Comparison of ENCODE assay signal across 9 mouse cellular contexts in genomic region chr4:58545888-58546432, GRCm38 (mm10). TPM values are rescaled to one million over a fixed set of nuclear protein-coding genes. Genes with fewer than 3 reads are reported as not detected.
A peak's percentile ranks its signal among the peaks of the same experiment; 100 is the strongest.
DNase-seq lines count a peak whose midpoint lies in the region; ATAC-seq and TF ChIP-seq lines count a peak whose summit lies in the region.
"Had no signal": no experiment of that assay in that cellular context is flagged by ENCODE, and none has a peak within 500 bp of the region (broad histone marks: within the 10 kb centered on the region; RNA-seq: fewer than 3 reads in every experiment).

No protein-coding gene starts in this region.

- no peak for ATAC-seq in forebrain, postnatal 0 days
- ATAC-seq in heart, embryonic 16.5 days (replicated peaks; ENCODE audit: extremely low read depth, insufficient read depth, low FRiP score), result peak; percentile 37
- ATAC-seq in liver, embryonic 16.5 days (ENCODE audit: low read depth), result peak; percentile 19; the same call in 1 of the 2 replicates

- 46% methylated on average over 9 of the region's 9 CpGs for WGBS in forebrain, embryonic 10.5 days
- 60% methylated on average over 9 of the region's 9 CpGs for WGBS in forebrain, postnatal 0 days
- 27% methylated on average over 9 of the region's 9 CpGs for WGBS in heart, embryonic 16.5 days
- WGBS in liver, embryonic 16.5 days (ENCODE audit: insufficient replicate concordance), result 44% methylated on average over 9 of the region's 9 CpGs

- H3K36me3 ChIP-seq in forebrain, embryonic 10.5 days (replicated peaks), result peaks cover 63% of the 10 kb centered on the region
- H3K36me3 ChIP-seq in forebrain, postnatal 0 days (ENCODE audit: insufficient read depth), result no peaks in the 10 kb centered on the region
- H3K36me3 ChIP-seq in heart, embryonic 16.5 days (ENCODE audit: control insufficient read depth, insufficient read depth), result no peaks in the 10 kb centered on the region
- no peaks in the 10 kb centered on the region for H3K36me3 ChIP-seq in liver, embryonic 16.5 days (ENCODE audit: control insufficient read depth, insufficient read depth)
- H3K36me3 ChIP-seq: neural tube, embryonic 12.5 days had no signal

- peaks cover 59% of the 10 kb centered on the region for H3K4me1 ChIP-seq in forebrain, embryonic 10.5 days
- H3K4me1 ChIP-seq in forebrain, postnatal 0 days (ENCODE audit: insufficient read depth), result no peaks in the 10 kb centered on the region
- peaks cover 23% of the 10 kb centered on the region for H3K4me1 ChIP-seq in heart, embryonic 16.5 days (ENCODE audit: control insufficient read depth, insufficient read depth, low read length)
- no peaks in the 10 kb centered on the region for H3K4me1 ChIP-seq in liver, embryonic 16.5 days (ENCODE audit: control insufficient read depth, low read depth, low read length)

- no peak overlapping the region for H3K4me3 ChIP-seq in forebrain, embryonic 10.5 days
- no peak overlapping the region for H3K4me3 ChIP-seq in forebrain, postnatal 0 days (ENCODE audit: low read depth, low read length)
- no peak overlapping the region for H3K4me3 ChIP-seq in heart, embryonic 16.5 days (ENCODE audit: low read length)
- no peak overlapping the region for H3K4me3 ChIP-seq in liver, embryonic 16.5 days (ENCODE audit: low read depth, low read length)
- H3K4me3 ChIP-seq: neural tube, embryonic 12.5 days had no signal

- no peak for DNase-seq in forebrain, embryonic 10.5 days (ENCODE audit: extremely low spot score, low spot score)
- DNase-seq in forebrain, postnatal 0 days, result no peak
- DNase-seq in adrenal gland, adult 8-10 months, result peak; percentile 43
- DNase-seq in layer of hippocampus, postnatal 14 days (ENCODE audit: low spot score in 2 of 2), result no peak
- no peak for DNase-seq in thymus, postnatal 10 days (ENCODE audit: low spot score in 2 of 2)
- DNase-seq in left cerebral cortex, postnatal 14 days (ENCODE audit: low spot score in 2 of 2), result no peak

- H3K9ac ChIP-seq in forebrain, postnatal 0 days, result no peak overlapping the region
- no peak overlapping the region for H3K9ac ChIP-seq in heart, embryonic 16.5 days (ENCODE audit: low read length)
- no peak overlapping the region for H3K9ac ChIP-seq in liver, embryonic 16.5 days (ENCODE audit: low read depth, low read length)
- H3K9ac ChIP-seq: neural tube, embryonic 12.5 days had no signal

- intact Hi-C loops in left cerebral cortex, postnatal 14 days (cut with DNase I), result no loop called here

- no peaks in the 10 kb centered on the region for H3K9me3 ChIP-seq in forebrain, embryonic 10.5 days
- H3K9me3 ChIP-seq in forebrain, postnatal 0 days (ENCODE audit: low read length), result no peaks in the 10 kb centered on the region
- no peaks in the 10 kb centered on the region for H3K9me3 ChIP-seq in heart, embryonic 16.5 days (replicated peaks; ENCODE audit: control insufficient read depth, low read length)
- H3K9me3 ChIP-seq in liver, embryonic 16.5 days (replicated peaks; ENCODE audit: control insufficient read depth, low read length), result no peaks in the 10 kb centered on the region
- H3K9me3 ChIP-seq: neural tube, embryonic 12.5 days had no signal

- H3K27ac ChIP-seq in forebrain, embryonic 10.5 days, result peak overlapping the region; percentile 72
- no peak overlapping the region for H3K27ac ChIP-seq in forebrain, postnatal 0 days (ENCODE audit: low read depth, low read length)
- H3K27ac ChIP-seq in heart, embryonic 16.5 days (ENCODE audit: low read length), result peak overlapping the region; percentile 43; the same call in 1 of the 2 replicates
- H3K27ac ChIP-seq in liver, embryonic 16.5 days (ENCODE audit: low read length), result no peak overlapping the region
- H3K27ac ChIP-seq: neural tube, embryonic 12.5 days had no signal

- H3K27me3 ChIP-seq in forebrain, embryonic 10.5 days (ENCODE audit: poor library complexity, severe bottlenecking), result peaks cover 5% of the 10 kb centered on the region; the same call in 1 of the 2 replicates
- H3K27me3 ChIP-seq in forebrain, postnatal 0 days (ENCODE audit: insufficient read depth, low read length), result no peaks in the 10 kb centered on the region
- no peaks in the 10 kb centered on the region for H3K27me3 ChIP-seq in heart, embryonic 16.5 days (ENCODE audit: control insufficient read depth, insufficient read depth, low read length)
- H3K27me3 ChIP-seq in liver, embryonic 16.5 days (ENCODE audit: control insufficient read depth, insufficient read depth, low read depth, low read length), result no peaks in the 10 kb centered on the region
- H3K27me3 ChIP-seq: neural tube, embryonic 12.5 days had no signal

- H3K4me2 ChIP-seq in forebrain, postnatal 0 days (ENCODE audit: low read depth), result no peak overlapping the region
- no peak overlapping the region for H3K4me2 ChIP-seq in heart, embryonic 16.5 days (ENCODE audit: low read depth, low read length)
- no peak overlapping the region for H3K4me2 ChIP-seq in liver, embryonic 16.5 days (ENCODE audit: low read depth, low read length)
- H3K4me2 ChIP-seq: neural tube, embryonic 12.5 days had no signal

- no peak for TF ChIP-seq CTCF in forebrain, postnatal 0 days (IDR thresholded peaks at IDR 0.05; ENCODE audit: low read depth)

RNA-seq across cellular contexts. Expression of gene Lpar1, which starts 7.7 kb away (rescaled TPM):
- polyA plus RNA-seq in forebrain, embryonic 10.5 days (2016; fragmentation: Nextera tagmentation; extraction: Ambion mirVana), result 60.9 and 63.8 TPM in 2 replicates
- 15.5 and 17.3 TPM in 2 replicates for total RNA-seq in forebrain, postnatal 0 days (2014; rRNA removed)
- 26.2 and 26.4 TPM in 2 replicates for polyA plus RNA-seq in forebrain, postnatal 0 days (2015; fragmentation: Nextera tagmentation; extraction: Ambion mirVana)
- 10 to 100 TPM; 18.1 to 34.1 (median 27.7) TPM for total RNA-seq in adrenal gland, adult 8-10 months (2022)
- 20.2 and 20.6 TPM in 2 replicates for polyA plus RNA-seq in heart, embryonic 16.5 days (2015; fragmentation: Nextera tagmentation; extraction: Ambion mirVana)
- 2.7 and 3.6 TPM in 2 replicates for polyA plus RNA-seq in liver, embryonic 16.5 days (2015; fragmentation: Nextera tagmentation; extraction: Ambion mirVana)
- total RNA-seq in layer of hippocampus, postnatal 14 days (2021), result 10 to 100 TPM; 19.2 to 20.9 TPM
- total RNA-seq in left cerebral cortex, postnatal 14 days (2021), result 10 to 100 TPM; 15.5 to 16.5 TPM

Comparison
In these comparisons a context has a peak if more than half of its experiments do, and no peak if none do; other contexts are left out.
1. H3K27ac ChIP-seq: peak in forebrain, embryonic 10.5 days (single experiment) and heart, embryonic 16.5 days (single experiment); none in forebrain, postnatal 0 days (single experiment) and liver, embryonic 16.5 days (single experiment).